Mouse (Mus musculus): Measurements from ENCODE around the gene Arvcf.

DNA sequence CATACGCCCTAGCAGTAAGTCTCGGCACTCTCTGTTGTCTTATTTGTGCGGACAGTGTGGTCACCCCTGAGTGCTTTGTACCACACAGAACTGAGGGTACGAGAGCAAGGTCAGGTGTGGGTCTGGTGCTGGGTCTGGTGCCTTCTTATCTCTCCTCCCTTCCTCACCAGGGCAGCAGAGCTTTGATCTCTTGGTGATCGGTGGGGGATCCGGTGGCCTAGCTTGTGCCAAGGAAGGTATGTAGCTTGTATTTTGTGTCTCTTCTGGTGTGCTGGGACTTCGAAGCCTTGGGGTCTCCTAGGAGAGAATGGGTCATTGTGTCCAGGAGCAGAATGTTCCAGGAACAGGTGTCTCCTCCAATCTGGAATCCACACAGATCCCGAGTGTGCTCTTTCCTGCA, 81.7 kb downstream of the Arvcf start:
- TF ChIP-seq CTCF (IDR thresholded peaks at IDR 0.05; ENCODE audit: low read depth, low read length) = no peak
- TF ChIP-seq POLR2A (IDR thresholded peaks at IDR 0.05; ENCODE audit: insufficient read depth, low read length) = no peak
- no peak for TF ChIP-seq EP300 (IDR thresholded peaks at IDR 0.05; ENCODE audit: insufficient read depth, low read depth, low read length)
